29 mouse cellular contexts compared by ENCODE assay signal in the genomic region with DNA sequence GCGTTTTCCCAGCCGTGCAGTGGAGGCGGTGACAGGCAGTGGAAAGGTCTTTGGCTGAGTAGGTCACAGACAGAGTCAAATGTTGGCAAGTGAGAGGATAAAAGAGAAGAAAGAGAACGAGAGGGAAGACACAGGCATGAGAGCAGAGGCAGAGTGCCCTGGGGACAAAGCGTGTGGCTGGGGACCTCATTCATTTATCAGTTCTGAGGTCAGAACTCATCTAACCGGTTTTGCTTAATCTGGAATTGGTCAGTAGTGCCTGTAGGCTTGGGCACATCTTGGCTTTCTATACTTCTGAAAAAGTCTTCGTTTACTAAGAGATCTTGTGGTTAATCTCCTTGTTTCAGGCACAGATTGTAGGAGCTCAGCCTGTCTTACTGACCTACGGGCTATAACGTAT.
DNase-seq lines count a peak whose midpoint lies in the region; ATAC-seq and TF ChIP-seq lines count a peak whose summit lies in the region.
"Had no signal": no experiment of that assay in that cellular context is flagged by ENCODE, and none has a peak within 500 bp of the region (broad histone marks: within the 10 kb centered on the region; RNA-seq: fewer than 3 reads in every experiment).

No protein-coding gene starts in this region.

- no peak overlapping the region for H3K4me3 ChIP-seq in forebrain, postnatal 0 days (ENCODE audit: low read depth, low read length)
- H3K4me3 ChIP-seq in forebrain, embryonic 16.5 days (replicated peaks; ENCODE audit: low read length): no peak overlapping the region
- no peak overlapping the region for H3K4me3 ChIP-seq in kidney, embryonic 15.5 days (replicated peaks)
- H3K4me3 ChIP-seq in stomach, embryonic 16.5 days (replicated peaks; ENCODE audit: low read length): no peak overlapping the region
- H3K4me3 ChIP-seq: gastrocnemius, adult 2 months; heart, adult 2 months; hindbrain, embryonic 13.5 days; left cerebral cortex, adult 2 months; limb, embryonic 12.5 days; liver, embryonic 15.5 days; lung, embryonic 15.5 days; midbrain, embryonic 12.5 days had no signal

- DNase-seq in forebrain, postnatal 0 days: no peak
- no peak for DNase-seq in kidney, postnatal 36 days
- DNase-seq in urinary bladder, postnatal 14 days (ENCODE audit: low spot score): peak; percentile 12
- no peak for DNase-seq in urinary bladder, adult 18-20 months (ENCODE audit: low spot score in 2 of 2)
- no peak for DNase-seq in thymus, postnatal 10 days (ENCODE audit: low spot score in 2 of 2)
- DNase-seq: adrenal gland, adult 8-10 months; cerebellum, adult 8-10 months; cerebellum, postnatal 25 days; gastrocnemius, adult 2 months; gastrocnemius, postnatal 36 days; heart, adult 2 months; heart, postnatal 4 days; kidney, adult 2 months; kidney, postnatal 10 days; lung, postnatal 36 days; retina, postnatal 1 day; right cerebral cortex, postnatal 25 days; thymus, postnatal 14 days had no signal

- H3K9me3 ChIP-seq in forebrain, postnatal 0 days (ENCODE audit: low read length): no peaks in the 10 kb centered on the region
- no peaks in the 10 kb centered on the region for H3K9me3 ChIP-seq in forebrain, embryonic 16.5 days (ENCODE audit: control insufficient read depth, low read length)
- H3K9me3 ChIP-seq in kidney, embryonic 15.5 days (replicated peaks): no peaks in the 10 kb centered on the region
- no peaks in the 10 kb centered on the region for H3K9me3 ChIP-seq in stomach, embryonic 16.5 days (replicated peaks; ENCODE audit: control insufficient read depth, low read length)
- H3K9me3 ChIP-seq: G1E; hindbrain, embryonic 13.5 days; limb, embryonic 12.5 days; liver, embryonic 15.5 days; lung, embryonic 15.5 days; midbrain, embryonic 12.5 days had no signal

- H3K9ac ChIP-seq in forebrain, postnatal 0 days: no peak overlapping the region
- H3K9ac ChIP-seq in forebrain, embryonic 16.5 days (replicated peaks; ENCODE audit: low read depth, low read length): no peak overlapping the region
- H3K9ac ChIP-seq in kidney, embryonic 15.5 days: no peak overlapping the region
- no peak overlapping the region for H3K9ac ChIP-seq in stomach, embryonic 16.5 days (ENCODE audit: low read length)
- H3K9ac ChIP-seq: hindbrain, embryonic 13.5 days; limb, embryonic 12.5 days; liver, embryonic 15.5 days; lung, embryonic 15.5 days; midbrain, embryonic 12.5 days had no signal

- no peak overlapping the region for H3K27ac ChIP-seq in forebrain, postnatal 0 days (ENCODE audit: low read depth, low read length)
- no peak overlapping the region for H3K27ac ChIP-seq in forebrain, embryonic 16.5 days (ENCODE audit: low read length)
- no peak overlapping the region for H3K27ac ChIP-seq in kidney, embryonic 15.5 days
- no peak overlapping the region for H3K27ac ChIP-seq in stomach, embryonic 16.5 days (ENCODE audit: low read length)
- H3K27ac ChIP-seq: gastrocnemius, adult 2 months; heart, adult 2 months; hindbrain, embryonic 13.5 days; left cerebral cortex, adult 2 months; limb, embryonic 12.5 days; liver, embryonic 15.5 days; lung, embryonic 15.5 days; midbrain, embryonic 12.5 days had no signal

- no peak overlapping the region for H3K4me2 ChIP-seq in forebrain, postnatal 0 days (ENCODE audit: low read depth)
- no peak overlapping the region for H3K4me2 ChIP-seq in forebrain, embryonic 16.5 days (ENCODE audit: low read length)
- H3K4me2 ChIP-seq in kidney, embryonic 15.5 days: no peak overlapping the region
- no peak overlapping the region for H3K4me2 ChIP-seq in stomach, embryonic 16.5 days (ENCODE audit: low read depth, low read length)
- H3K4me2 ChIP-seq: hindbrain, embryonic 13.5 days; limb, embryonic 12.5 days; liver, embryonic 15.5 days; lung, embryonic 15.5 days; midbrain, embryonic 12.5 days had no signal

- WGBS in forebrain, postnatal 0 days: 63% methylated on average over 9 of the region's 9 CpGs
- WGBS in forebrain, embryonic 16.5 days: 57% methylated on average over 9 of the region's 9 CpGs
- 39% methylated on average over 9 of the region's 9 CpGs for WGBS in kidney, embryonic 15.5 days
- WGBS in stomach, embryonic 16.5 days: 29% methylated on average over 9 of the region's 9 CpGs

- H3K4me1 ChIP-seq in forebrain, postnatal 0 days (ENCODE audit: insufficient read depth): no peaks in the 10 kb centered on the region
- H3K4me1 ChIP-seq in forebrain, embryonic 16.5 days (replicated peaks; ENCODE audit: control insufficient read depth, insufficient read depth, low read length): no peaks in the 10 kb centered on the region
- H3K4me1 ChIP-seq in kidney, embryonic 15.5 days: no peaks in the 10 kb centered on the region
- no peaks in the 10 kb centered on the region for H3K4me1 ChIP-seq in stomach, embryonic 16.5 days (ENCODE audit: control insufficient read depth, insufficient read depth, low read length)
- H3K4me1 ChIP-seq: hindbrain, embryonic 13.5 days; limb, embryonic 12.5 days; liver, embryonic 15.5 days; lung, embryonic 15.5 days; midbrain, embryonic 12.5 days had no signal

- H3K36me3 ChIP-seq in forebrain, postnatal 0 days (ENCODE audit: insufficient read depth): no peaks in the 10 kb centered on the region
- no peaks in the 10 kb centered on the region for H3K36me3 ChIP-seq in forebrain, embryonic 16.5 days (ENCODE audit: control insufficient read depth, insufficient read depth)
- no peaks in the 10 kb centered on the region for H3K36me3 ChIP-seq in kidney, embryonic 15.5 days
- H3K36me3 ChIP-seq in stomach, embryonic 16.5 days (ENCODE audit: control insufficient read depth, insufficient read depth, low read length): no peaks in the 10 kb centered on the region
- H3K36me3 ChIP-seq: G1E; hindbrain, embryonic 13.5 days; limb, embryonic 12.5 days; liver, embryonic 15.5 days; lung, embryonic 15.5 days; midbrain, embryonic 12.5 days had no signal

- ATAC-seq in forebrain, postnatal 0 days: peak; percentile 29; the same call in 1 of the 2 replicates
- no peak for ATAC-seq in forebrain, embryonic 16.5 days
- peak; percentile 52; the same call in 1 of the 2 replicates for ATAC-seq in kidney, embryonic 15.5 days (replicated peaks; ENCODE audit: low FRiP score)
- ATAC-seq in stomach, embryonic 16.5 days (ENCODE audit: insufficient read depth, low FRiP score): peak; percentile 44; the same call in 1 of the 2 replicates
- ATAC-seq: forebrain, embryonic 14.5 days had no signal

- TF ChIP-seq CTCF in forebrain, postnatal 0 days (IDR thresholded peaks at IDR 0.05; ENCODE audit: low read depth): no peak

- no peaks in the 10 kb centered on the region for H3K27me3 ChIP-seq in forebrain, postnatal 0 days (ENCODE audit: insufficient read depth, low read length)
- no peaks in the 10 kb centered on the region for H3K27me3 ChIP-seq in forebrain, embryonic 16.5 days (replicated peaks; ENCODE audit: control insufficient read depth, insufficient read depth, low read length)
- H3K27me3 ChIP-seq in kidney, embryonic 15.5 days: no peaks in the 10 kb centered on the region
- no peaks in the 10 kb centered on the region for H3K27me3 ChIP-seq in stomach, embryonic 16.5 days (ENCODE audit: control insufficient read depth, insufficient read depth, low read length)
- H3K27me3 ChIP-seq: hindbrain, embryonic 13.5 days; limb, embryonic 12.5 days; liver, embryonic 15.5 days; lung, embryonic 15.5 days; midbrain, embryonic 12.5 days had no signal
